Mouse (Mus musculus) liver, adult 2 months (tissue): ENCODE measurements around the gene Ndp.

Source experiments
- CTCF ChIP-seq: fragments of 200-500 bp; IDR thresholded peaks from 2 replicates; pipeline ENCODE4 v1.5.1; 2011; ENCODE audit warnings: low read depth, low read length, control low read depth
- POLR2A ChIP-seq: fragments of 200-500 bp; IDR thresholded peaks from 2 replicates; pipeline ENCODE4 v1.6.1; 2011; ENCODE audit warnings: low read length, control low read depth; ENCODE audit not compliant: insufficient read depth; ENCODE audit errors: extremely low read depth

DNA sequence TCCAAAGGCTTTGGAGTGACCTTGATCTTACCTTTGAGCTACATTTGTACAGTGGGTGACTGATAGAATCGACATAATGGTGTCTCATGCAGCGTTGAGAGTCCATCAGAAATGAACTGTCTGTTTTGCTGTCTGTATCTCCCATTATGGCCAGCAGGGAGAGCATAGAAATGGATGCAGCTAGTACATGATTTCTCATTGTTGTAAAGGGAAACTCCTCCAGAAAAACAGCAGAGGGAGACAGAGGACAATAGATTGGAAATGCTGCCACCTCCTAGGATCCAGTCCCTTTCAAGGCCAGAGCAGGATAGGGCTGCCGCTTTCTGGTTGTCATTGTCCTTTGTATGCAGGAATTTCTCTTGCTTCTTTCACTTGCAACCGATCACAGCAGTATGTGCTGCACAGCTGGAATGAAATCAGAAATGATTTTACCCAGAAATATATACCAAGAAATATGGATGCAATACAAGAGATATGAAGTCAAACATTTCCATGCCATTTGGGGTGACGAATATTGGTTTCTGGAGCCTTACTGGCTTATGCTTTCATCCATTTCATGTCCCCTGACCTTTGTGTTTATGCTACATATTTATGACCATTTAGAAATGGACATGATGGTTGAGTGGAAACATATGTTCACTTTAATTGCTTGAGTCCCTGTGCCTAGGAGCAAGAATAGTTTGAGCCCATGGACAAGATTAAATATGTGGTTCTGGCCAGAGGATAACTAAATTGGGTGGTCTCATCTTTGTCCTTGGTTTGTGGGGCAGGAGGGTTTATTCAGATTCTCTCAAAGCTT lies 17.0 kb downstream of the Ndp start:
- TF ChIP-seq POLR2A: no peak
- TF ChIP-seq CTCF: peak; percentile 64
